Mouse (Mus musculus) forebrain, postnatal 0 days (tissue): ENCODE measurements around the gene Iqschfp. TPM values are rescaled to one million over a fixed set of nuclear protein-coding genes. Genes with fewer than 3 reads are reported as not detected.

Source experiments
- ATAC-seq: fragments of 200-750 bp; cut with Nextera tagmentation; 2 replicates; pipeline ENCODE4 v1.8.0; 2017; ENCODE audit warnings: mild to moderate bottlenecking, moderate library complexity
- DNase-seq: peaks from one replicate; pipeline ENCODE4 v3.0.0-alpha.2; 2015
- H3K27ac ChIP-seq: fragments of 300-500 bp; sonication (generic); 2 replicates; pipeline ENCODE4 v1.5.1; 2014; ENCODE audit warnings: low read depth, mild to moderate bottlenecking, antibody characterized with exemption, low read length, moderate library complexity, mixed read lengths
- H3K27me3 ChIP-seq: fragments of 300-500 bp; sonication (generic); 2 replicates; pipeline ENCODE4 v1.6.1; 2014; ENCODE audit warnings: mild to moderate bottlenecking, low read length, mixed read lengths; ENCODE audit not compliant: insufficient read depth
- H3K36me3 ChIP-seq: fragments of 300-500 bp; sonication (generic); 2 replicates; pipeline ENCODE4 v1.6.1; 2014; ENCODE audit warnings: mild to moderate bottlenecking, moderate library complexity; ENCODE audit not compliant: insufficient read depth
- H3K4me1 ChIP-seq: fragments of 300-500 bp; sonication (generic); 2 replicates; pipeline ENCODE4 v1.6.1; 2014; ENCODE audit warnings: antibody characterized with exemption; ENCODE audit not compliant: insufficient read depth
- H3K4me2 ChIP-seq: fragments of 300-500 bp; sonication (generic); 2 replicates; pipeline ENCODE4 v1.6.1; 2014; ENCODE audit warnings: low read depth, mild to moderate bottlenecking, moderate library complexity
- H3K4me3 ChIP-seq: fragments of 300-500 bp; sonication (generic); 2 replicates; pipeline ENCODE4 v1.5.1; 2014; ENCODE audit warnings: low read depth, low read length, mixed read lengths
- H3K9ac ChIP-seq: fragments of 300-500 bp; sonication (generic); 2 replicates; pipeline ENCODE4 v1.6.1; 2014; ENCODE audit warnings: mild to moderate bottlenecking
- H3K9me3 ChIP-seq: fragments of 300-500 bp; sonication (generic); 2 replicates; pipeline ENCODE4 v1.6.1; 2016; ENCODE audit warnings: low read length
- CTCF ChIP-seq: sonication (generic); IDR thresholded peaks from 2 replicates; pipeline ENCODE4 v1.5.1; 2016; ENCODE audit warnings: antibody characterized with exemption, control low read depth, low read depth
- WGBS: fragments of 180-500 bp; shearing (Covaris S2); extraction: QIAGEN DNeasy Blood & Tissue Kit; methylation state at CpG from one replicate; pipeline ENCODE4 v1.1.7; 2014; 5-methylcytosine and 5-hydroxymethylcytosine counted together
- polyA plus RNA-seq: library from polyadenylated mRNA; unstranded; fragments of >200 nt; fragmentation: Nextera tagmentation; extraction: Ambion mirVana; gene quantifications from 2 replicates; pipeline ENCODE4 v1.2.1, GENCODE M21; 2015
- total RNA-seq: library from RNA; depleted of rRNA; stranded (reverse); fragments of >200 nt; gene quantifications from 2 replicates; pipeline ENCODE4 v1.2.3, GENCODE M21; 2014

Iqschfp gene
- total and polyA plus RNA-seq, 2 experiments from 2014 or later = 6.6 to 8.8 TPM

- 27% methylated on average over 8 of the region's 8 CpGs for WGBS
- H3K4me1 ChIP-seq = peaks cover 30% of the 10 kb centered on the region
- peak overlapping the region; percentile 85; the same call in 1 of the 2 replicates for H3K27ac ChIP-seq
- peak overlapping the region; percentile 39 for H3K4me3 ChIP-seq
- DNase-seq (peak; percentile 38), ATAC-seq (no peak)
- no peaks in the 10 kb centered on the region for H3K27me3 ChIP-seq
- no peaks in the 10 kb centered on the region for H3K9me3 ChIP-seq
- H3K9ac ChIP-seq = peak overlapping the region; percentile 61
- TF ChIP-seq CTCF = no peak
- peak overlapping the region; percentile 58 for H3K4me2 ChIP-seq
- no peaks in the 10 kb centered on the region for H3K36me3 ChIP-seq
Observed at GRCm38 (mm10) chr3:68574565-68574964, 682.5 kb downstream of the Iqschfp start.

DNA sequence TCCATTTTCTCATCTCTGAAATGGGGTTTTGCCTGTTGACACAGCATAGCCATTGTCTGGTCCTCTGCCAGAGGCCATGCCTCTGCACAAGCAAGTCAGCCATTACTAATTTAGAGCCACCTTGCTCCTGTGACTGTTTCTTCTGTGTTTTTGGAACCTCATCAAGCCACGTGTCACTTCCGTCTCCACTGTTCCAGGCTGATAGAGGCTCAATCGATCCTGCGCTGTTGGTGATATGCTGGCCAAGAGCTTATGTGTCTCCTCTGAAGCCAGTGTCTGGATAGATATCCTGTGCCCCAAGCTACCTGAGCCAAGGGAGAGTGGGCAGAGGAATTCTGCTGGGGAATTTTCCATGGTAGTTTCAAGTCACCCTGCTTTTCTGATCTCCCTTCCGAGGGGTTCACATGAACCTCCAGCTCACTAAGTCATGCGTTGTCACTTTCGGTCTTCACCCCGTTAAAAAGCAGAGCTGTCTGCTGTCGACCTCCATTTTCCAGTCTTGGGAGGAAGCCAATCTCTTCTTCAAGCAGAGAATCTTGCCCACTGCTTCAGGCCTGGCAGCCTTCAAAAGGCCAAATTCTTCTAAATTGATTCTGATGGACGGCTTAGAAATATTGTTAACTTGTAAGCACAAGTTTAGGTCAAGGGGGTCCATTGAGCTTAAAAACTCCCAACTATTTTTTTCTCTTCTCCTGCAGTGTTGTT, 683.8 kb downstream of the Iqschfp start:
- no peak for ATAC-seq
- Histone ChIP-seq H3K4me3 (peak overlapping the region; percentile 39; the same call in 1 of the 2 replicates), H3K4me1 (peaks cover 30% of the 10 kb centered on the region), H3K9ac (peak overlapping the region; percentile 36; the same call in 1 of the 2 replicates), H3K27me3 (no peaks in the 10 kb centered on the region), H3K9me3 (no peaks in the 10 kb centered on the region), H3K4me2 (peak overlapping the region; percentile 58), H3K27ac (peak overlapping the region; percentile 36), H3K36me3 (no peaks in the 10 kb centered on the region)
- peak; percentile 31 for DNase-seq
- TF ChIP-seq CTCF = no peak
- WGBS = 29% methylated on average over 10 of the region's 10 CpGs

GRCm38 (mm10) chr3:68576431-68576830, 684.4 kb downstream of the Iqschfp start:
- Histone ChIP-seq H3K9me3 (no peaks in the 10 kb centered on the region), H3K4me3 (0 out of 2 replicates have a peak overlapping the region, but pooled peaks have one; percentile 39), H3K9ac (peak overlapping the region; percentile 36), H3K4me2 (peak overlapping the region; percentile 58), H3K4me1 (peaks cover 30% of the 10 kb centered on the region), H3K36me3 (no peaks in the 10 kb centered on the region), H3K27me3 (no peaks in the 10 kb centered on the region), H3K27ac (peak overlapping the region; percentile 36; the same call in 1 of the 2 replicates)
- ATAC-seq = no peak
- TF ChIP-seq CTCF = no peak
- DNase-seq = peak; percentile 74
- 5% methylated on average over 7 of the region's 7 CpGs for WGBS

GRCm38 (mm10) chr3:68576948-68577347, 684.9 kb downstream of the Iqschfp start:
- no peak for DNase-seq
- peaks cover 30% of the 10 kb centered on the region for H3K4me1 ChIP-seq
- peak overlapping the region; percentile 58 for H3K4me2 ChIP-seq
- peak overlapping the region; percentile 36; the same call in 1 of the 2 replicates for H3K27ac ChIP-seq
- H3K9me3 ChIP-seq = no peaks in the 10 kb centered on the region
- TF ChIP-seq CTCF = no peak
- H3K36me3 ChIP-seq = no peaks in the 10 kb centered on the region
- peak overlapping the region; percentile 36; the same call in 1 of the 2 replicates for H3K9ac ChIP-seq
- 36% methylated on average over 5 of the region's 5 CpGs for WGBS
- no peak overlapping the region for H3K4me3 ChIP-seq
- no peak for ATAC-seq
- H3K27me3 ChIP-seq = no peaks in the 10 kb centered on the region

GRCm38 (mm10) chr3:68581591-68581990, 689.6 kb downstream of the Iqschfp start:
- no peaks in the 10 kb centered on the region for H3K9me3 ChIP-seq
- peaks cover 20% of the 10 kb centered on the region for H3K4me1 ChIP-seq
- no peak overlapping the region for H3K4me2 ChIP-seq
- no peak overlapping the region for H3K9ac ChIP-seq
- no peak overlapping the region for H3K27ac ChIP-seq
- DNase-seq = no peak
- no peak overlapping the region for H3K4me3 ChIP-seq
- WGBS = 64% methylated on average over 13 of the region's 13 CpGs
- no peaks in the 10 kb centered on the region for H3K27me3 ChIP-seq
- no peak for ATAC-seq
- TF ChIP-seq CTCF = no peak
- H3K36me3 ChIP-seq = no peaks in the 10 kb centered on the region

DNA sequence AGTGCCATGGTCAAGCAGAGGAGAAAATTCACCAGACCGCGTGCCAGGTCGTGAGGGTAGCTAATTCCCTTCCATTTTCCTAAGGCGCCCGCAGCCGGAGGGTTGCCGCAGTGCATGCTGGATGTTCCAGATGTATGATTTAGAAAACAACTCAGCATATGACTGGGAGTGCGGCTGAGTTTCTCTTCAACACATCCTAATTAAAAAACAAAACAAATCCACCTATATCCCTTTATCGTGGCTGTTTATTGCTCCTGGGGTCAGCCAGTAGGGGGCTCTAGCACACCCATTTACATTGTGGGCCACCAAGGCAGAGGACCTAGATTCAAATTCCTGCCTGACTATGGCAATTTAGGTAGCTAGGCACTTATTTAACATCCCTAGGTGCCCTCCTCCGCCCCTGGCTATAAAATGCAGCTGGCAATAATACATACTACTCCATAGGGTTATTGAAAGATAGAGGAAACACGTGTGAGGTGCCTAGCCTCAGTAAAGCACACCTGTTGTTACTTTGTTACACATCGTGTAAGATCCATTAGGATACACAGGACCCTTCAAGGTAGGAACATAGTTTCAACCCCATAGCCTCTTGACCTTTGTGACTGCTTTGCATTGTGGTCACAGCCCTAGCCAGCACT, 690.2 kb downstream of the Iqschfp start:
- Histone ChIP-seq H3K4me2 (0 out of 2 replicates have a peak overlapping the region, but pooled peaks have one; percentile 18), H3K9me3 (no peaks in the 10 kb centered on the region), H3K27me3 (no peaks in the 10 kb centered on the region), H3K9ac (no peak overlapping the region), H3K27ac (peak overlapping the region; percentile 10; the same call in 1 of the 2 replicates), H3K36me3 (no peaks in the 10 kb centered on the region), H3K4me1 (peaks cover 15% of the 10 kb centered on the region), H3K4me3 (no peak overlapping the region)
- ATAC-seq (no peak), DNase-seq (no peak)
- WGBS = 63% methylated on average over 12 of the region's 12 CpGs
- TF ChIP-seq CTCF = peak; percentile 45
